Mouse (Mus musculus) stomach, embryonic 15.5 days (tissue): Measurements from ENCODE around the gene Pcgf2. TPM values are rescaled to one million over a fixed set of nuclear protein-coding genes. Genes with fewer than 3 reads are reported as not detected.
"Not testable (repeated sequence)": the region's sequence is repeated elsewhere in the genome, so short reads cannot be mapped to it uniquely, and the experiment has no call there.

Source experiments
- ATAC-seq: fragments of 200-750 bp; cut with Nextera tagmentation; 2 replicates; pipeline ENCODE4 v1.8.0; 2017; ENCODE audit warnings: low read depth, moderate number of reproducible peaks, moderate TSS enrichment; ENCODE audit not compliant: insufficient read depth, low FRiP score
- H3K27ac ChIP-seq: fragments of 300-500 bp; sonication (generic); 2 replicates; pipeline ENCODE4 v1.5.1; 2015; ENCODE audit warnings: mild to moderate bottlenecking, inconsistent platforms
- H3K27me3 ChIP-seq: fragments of 300-500 bp; sonication (generic); replicated peaks from 2 replicates; pipeline ENCODE4 v1.6.1; 2015; ENCODE audit warnings: inconsistent platforms
- H3K36me3 ChIP-seq: fragments of 300-500 bp; sonication (generic); 2 replicates; pipeline ENCODE4 v1.6.1; 2015; ENCODE audit warnings: inconsistent platforms
- H3K4me1 ChIP-seq: fragments of 300-500 bp; sonication (generic); 2 replicates; pipeline ENCODE4 v1.6.1; 2015; ENCODE audit warnings: inconsistent platforms
- H3K4me2 ChIP-seq: fragments of 300-500 bp; sonication (generic); 2 replicates; pipeline ENCODE4 v1.6.1; 2015; ENCODE audit warnings: mild to moderate bottlenecking, inconsistent platforms
- H3K4me3 ChIP-seq: fragments of 300-500 bp; sonication (generic); replicated peaks from 2 replicates; pipeline ENCODE4 v1.5.1; 2015; ENCODE audit warnings: inconsistent platforms
- H3K9ac ChIP-seq: fragments of 300-500 bp; sonication (generic); 2 replicates; pipeline ENCODE4 v1.6.1; 2015; ENCODE audit warnings: inconsistent platforms
- H3K9me3 ChIP-seq: fragments of 300-500 bp; sonication (generic); 2 replicates; pipeline ENCODE4 v1.6.1; 2016; ENCODE audit warnings: inconsistent platforms
- WGBS: fragments of 180-500 bp; shearing (Covaris S2); methylation state at CpG from one replicate; pipeline ENCODE4 v1.1.7; 2015; 5-methylcytosine and 5-hydroxymethylcytosine counted together
- polyA plus RNA-seq: library from polyadenylated mRNA; unstranded; fragments of >200 nt; fragmentation: Nextera tagmentation; extraction: Ambion mirVana; gene quantifications from 2 replicates; pipeline ENCODE4 v1.2.1, GENCODE M21; 2015

Pcgf2 gene
- polyA plus RNA-seq, 1 experiment from 2014 or later, result 12.1 TPM

DNA sequence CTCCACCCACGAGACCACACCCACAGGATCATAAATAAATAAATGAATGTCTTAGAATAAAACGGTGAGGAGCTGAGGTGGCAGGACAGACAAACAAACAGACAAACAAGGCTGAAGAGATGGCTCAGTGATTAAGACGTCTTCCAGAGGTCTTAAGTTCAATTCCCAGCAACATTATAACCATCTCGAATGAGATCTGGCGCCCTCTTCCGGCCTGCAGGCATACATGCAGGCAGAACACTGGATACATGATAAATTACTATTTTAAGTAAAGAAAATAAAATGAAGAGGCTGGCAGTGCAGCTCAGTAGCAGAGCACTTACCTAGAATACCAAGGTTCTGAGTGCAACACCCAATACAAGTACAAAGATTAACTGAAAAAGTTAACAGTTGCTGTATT is 38.4 kb upstream of the Pcgf2 start:
- H3K27ac ChIP-seq, result no peak overlapping the region
- peaks cover 20% of the 10 kb centered on the region for H3K4me1 ChIP-seq
- H3K36me3 ChIP-seq, result no peaks in the 10 kb centered on the region
- ATAC-seq, result no peak
- WGBS, result 62% methylated on average over 6 of the region's 6 CpGs
- H3K9me3 ChIP-seq, result no peaks in the 10 kb centered on the region
- no peaks in the 10 kb centered on the region for H3K27me3 ChIP-seq
- no peak overlapping the region for H3K4me3 ChIP-seq
- no peak overlapping the region for H3K9ac ChIP-seq
- H3K4me2 ChIP-seq, result no peak overlapping the region

GRCm38 (mm10) chr11:97737600-97737999 is 37.3 kb upstream of the Pcgf2 start:
- H3K27me3 ChIP-seq, result no peaks in the 10 kb centered on the region
- no peaks in the 10 kb centered on the region for H3K9me3 ChIP-seq
- no peak overlapping the region for H3K27ac ChIP-seq
- H3K4me2 ChIP-seq, result no peak overlapping the region
- no peak overlapping the region for H3K9ac ChIP-seq
- no peaks in the 10 kb centered on the region for H3K36me3 ChIP-seq
- H3K4me1 ChIP-seq, result peaks cover 10% of the 10 kb centered on the region
- 65% methylated on average over 4 of the region's 4 CpGs for WGBS
- H3K4me3 ChIP-seq, result no peak overlapping the region
- ATAC-seq, result no peak

- no peak for ATAC-seq
- H3K9me3 ChIP-seq, result no peaks in the 10 kb centered on the region
- peaks cover 10% of the 10 kb centered on the region; the same call in 1 of the 2 replicates for H3K4me1 ChIP-seq
- H3K27me3 ChIP-seq, result no peaks in the 10 kb centered on the region
- H3K4me2 ChIP-seq, result no peak overlapping the region
- no peak overlapping the region for H3K4me3 ChIP-seq
- no peak overlapping the region for H3K27ac ChIP-seq
- H3K9ac ChIP-seq, result no peak overlapping the region
- WGBS, result 84% methylated on average over 5 of the region's 5 CpGs
- H3K36me3 ChIP-seq, result no peaks in the 10 kb centered on the region
These were observed 36.3 kb upstream of the Pcgf2 start for GRCm38 (mm10) chr11:97736645-97737044.

- H3K27ac ChIP-seq, H3K4me1 ChIP-seq, H3K4me2 ChIP-seq, H3K9ac ChIP-seq, H3K36me3 ChIP-seq, ATAC-seq, H3K4me3 ChIP-seq, H3K27me3 ChIP-seq, H3K9me3 ChIP-seq: not testable (repeated sequence)
- WGBS, result 78% methylated on average over 5 of the region's 5 CpGs
These were observed 34.5 kb upstream of the Pcgf2 start for GRCm38 (mm10) chr11:97734810-97735209.

GRCm38 (mm10) chr11:97733689-97734088 is 33.4 kb upstream of the Pcgf2 start:
- WGBS, result 36% methylated on average over 10 of the region's 10 CpGs
- Histone ChIP-seq H3K4me1 (peaks cover 5% of the 10 kb centered on the region; the same call in 1 of the 2 replicates), H3K4me2 (no peak overlapping the region), H3K9ac (no peak overlapping the region), H3K9me3 (no peaks in the 10 kb centered on the region), H3K27me3 (no peaks in the 10 kb centered on the region), H3K27ac (no peak overlapping the region), H3K4me3 (no peak overlapping the region), H3K36me3 (peaks cover 5% of the 10 kb centered on the region)
- ATAC-seq, result no peak

- H3K4me3 ChIP-seq, result no peak overlapping the region
- no peaks in the 10 kb centered on the region for H3K27me3 ChIP-seq
- 65% methylated on average over 7 of the region's 7 CpGs for WGBS
- no peak overlapping the region for H3K4me2 ChIP-seq
- no peaks in the 10 kb centered on the region for H3K9me3 ChIP-seq
- H3K27ac ChIP-seq, result no peak overlapping the region
- H3K9ac ChIP-seq, result no peak overlapping the region
- ATAC-seq, result no peak
- no peaks in the 10 kb centered on the region for H3K4me1 ChIP-seq
- peaks cover 40% of the 10 kb centered on the region for H3K36me3 ChIP-seq
These were observed 28.4 kb upstream of the Pcgf2 start for GRCm38 (mm10) chr11:97728730-97729129.

- H3K36me3 ChIP-seq, result peaks cover 41% of the 10 kb centered on the region
- H3K9ac ChIP-seq, result no peak overlapping the region
- H3K27ac ChIP-seq, result no peak overlapping the region
- H3K4me3 ChIP-seq, result no peak overlapping the region
- H3K4me2 ChIP-seq, result no peak overlapping the region
- no peaks in the 10 kb centered on the region for H3K4me1 ChIP-seq
- no peaks in the 10 kb centered on the region for H3K9me3 ChIP-seq
- H3K27me3 ChIP-seq, result no peaks in the 10 kb centered on the region
- 68% methylated on average over 7 of the region's 7 CpGs for WGBS
- ATAC-seq, result no peak
These were observed 28.0 kb upstream of the Pcgf2 start for GRCm38 (mm10) chr11:97728311-97728710.

- no peak for ATAC-seq
- no peak overlapping the region for H3K9ac ChIP-seq
- no peaks in the 10 kb centered on the region for H3K27me3 ChIP-seq
- no peak overlapping the region for H3K4me2 ChIP-seq
- no peaks in the 10 kb centered on the region for H3K9me3 ChIP-seq
- 75% methylated on average over 7 of the region's 7 CpGs for WGBS
- no peaks in the 10 kb centered on the region for H3K4me1 ChIP-seq
- peaks cover 66% of the 10 kb centered on the region for H3K36me3 ChIP-seq
- no peak overlapping the region for H3K4me3 ChIP-seq
- H3K27ac ChIP-seq, result 0 out of 2 replicates have a peak overlapping the region, but pooled peaks have one; percentile 26
These were observed 23.4 kb upstream of the Pcgf2 start for GRCm38 (mm10) chr11:97723709-97724108.

DNA sequence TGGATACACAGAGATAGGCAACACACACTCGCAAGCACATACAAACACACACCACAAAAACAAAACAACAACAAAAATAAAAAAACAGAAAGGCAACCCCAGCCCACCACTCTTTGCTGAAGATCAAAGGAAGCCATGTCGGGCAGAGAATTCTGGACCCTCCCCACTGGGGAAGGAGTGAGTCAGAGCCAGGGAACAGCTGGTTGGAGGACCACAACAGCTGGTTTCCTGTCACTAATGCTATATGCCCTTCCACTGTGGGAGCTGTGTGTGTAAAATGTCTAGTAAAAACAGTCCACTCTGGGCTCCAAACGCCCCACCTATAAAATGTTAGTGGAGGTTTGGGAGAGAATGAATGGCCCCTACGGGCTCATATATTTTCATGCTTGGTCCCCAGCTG is 21.0 kb upstream of the Pcgf2 start:
- ATAC-seq, result no peak
- H3K36me3 ChIP-seq, result peaks cover 62% of the 10 kb centered on the region
- no peaks in the 10 kb centered on the region for H3K4me1 ChIP-seq
- no peak overlapping the region for H3K4me3 ChIP-seq
- no peaks in the 10 kb centered on the region for H3K9me3 ChIP-seq
- WGBS, result 92% methylated on average over 4 of the region's 4 CpGs
- no peak overlapping the region for H3K27ac ChIP-seq
- H3K9ac ChIP-seq, result no peak overlapping the region
- no peak overlapping the region for H3K4me2 ChIP-seq
- H3K27me3 ChIP-seq, result no peaks in the 10 kb centered on the region

DNA sequence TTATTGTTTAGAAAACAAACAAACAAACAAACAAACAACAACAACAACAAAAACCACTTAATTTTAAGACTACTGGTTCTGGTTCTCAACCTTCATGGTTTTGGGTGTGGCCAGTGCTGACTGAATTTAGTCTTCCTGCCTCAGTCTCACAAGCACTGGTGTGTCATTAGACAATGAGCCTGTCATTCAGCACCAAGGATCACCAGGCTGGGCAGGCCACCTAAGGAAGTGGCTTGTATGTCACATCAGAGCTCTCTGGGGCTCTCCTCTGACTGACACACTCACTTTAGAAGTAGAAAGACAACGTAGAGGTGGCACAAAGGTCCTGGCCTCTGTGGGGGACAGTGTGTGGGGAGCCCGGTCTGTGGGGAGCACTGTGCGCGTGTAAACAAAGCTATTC is 18.7 kb upstream of the Pcgf2 start:
- peaks cover 48% of the 10 kb centered on the region for H3K36me3 ChIP-seq

DNA sequence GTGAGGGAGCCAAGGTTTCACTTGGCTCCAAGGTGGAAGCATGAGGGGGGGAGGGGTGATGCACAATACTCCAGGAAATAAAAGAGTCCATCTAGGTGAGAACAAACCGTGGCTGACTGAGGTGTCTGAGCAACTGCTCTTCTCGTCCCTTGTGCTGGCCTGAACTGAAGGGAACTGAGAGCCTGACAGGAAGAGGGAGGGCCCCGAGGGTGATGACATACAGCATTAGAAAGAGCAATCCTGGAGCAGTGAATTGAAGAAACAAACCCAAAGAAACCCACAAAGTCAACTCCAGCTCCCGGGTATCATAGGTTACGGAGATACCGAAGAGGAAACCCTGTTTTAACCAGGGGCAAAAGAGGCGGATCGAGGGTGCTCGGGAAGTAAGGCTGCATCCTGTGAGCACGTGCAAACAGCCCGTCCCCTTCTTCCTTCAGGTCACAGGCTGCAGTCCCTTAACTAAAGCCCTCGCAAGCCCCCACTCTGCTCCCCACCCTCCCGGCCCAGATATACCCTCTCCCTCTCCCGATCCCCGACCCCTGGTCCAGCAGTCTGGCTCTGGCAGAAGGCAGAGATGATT is 18.1 kb upstream of the Pcgf2 start:
- peaks cover 49% of the 10 kb centered on the region for H3K36me3 ChIP-seq
- 72% methylated on average over 15 of the region's 15 CpGs for WGBS

More for the DNA sequence above, 18.7 kb upstream of the Pcgf2 start:
- Histone ChIP-seq H3K27ac (no peak overlapping the region), H3K4me1 (no peaks in the 10 kb centered on the region), H3K4me3 (no peak overlapping the region), H3K9me3 (no peaks in the 10 kb centered on the region), H3K9ac (no peak overlapping the region), H3K27me3 (no peaks in the 10 kb centered on the region), H3K4me2 (no peak overlapping the region)
- WGBS, result 82% methylated on average over 4 of the region's 4 CpGs
- ATAC-seq, result no peak

GRCm38 (mm10) chr11:97717369-97718280 is 17.3 kb upstream of the Pcgf2 start:
- no peak overlapping the region for H3K4me3 ChIP-seq
- peaks cover 49% of the 10 kb centered on the region for H3K36me3 ChIP-seq
- no peaks in the 10 kb centered on the region for H3K9me3 ChIP-seq
- WGBS, result 84% methylated on average over 26 of the region's 26 CpGs
- H3K4me2 ChIP-seq, result no peak overlapping the region
- no peaks in the 10 kb centered on the region for H3K27me3 ChIP-seq
- no peak for ATAC-seq
- H3K27ac ChIP-seq, result no peak overlapping the region
- H3K9ac ChIP-seq, result no peak overlapping the region
- no peaks in the 10 kb centered on the region for H3K4me1 ChIP-seq

More for the DNA sequence above, 18.1 kb upstream of the Pcgf2 start:
- no peak for ATAC-seq
- Histone ChIP-seq H3K4me1 (no peaks in the 10 kb centered on the region), H3K27ac (no peak overlapping the region), H3K27me3 (no peaks in the 10 kb centered on the region), H3K4me2 (no peak overlapping the region), H3K9ac (no peak overlapping the region), H3K4me3 (no peak overlapping the region), H3K9me3 (no peaks in the 10 kb centered on the region)
